Mouse (Mus musculus) forebrain, embryonic 10.5 days (tissue): Measurements from ENCODE around the gene Ip6k1. TPM values are rescaled to one million over a fixed set of nuclear protein-coding genes. Genes with fewer than 3 reads are reported as not detected.
A peak's percentile ranks its signal among the peaks of the same experiment; 100 is the strongest.

ENCODE experiments used
- DNase-seq: peaks from one replicate; pipeline ENCODE4 v3.0.0-alpha.2; 2017; ENCODE audit warnings: low spot score; ENCODE audit errors: extremely low spot score
- H3K27ac ChIP-seq: fragments of 300-500 bp; sonication (generic); 2 replicates; pipeline ENCODE4 v1.5.1; 2016; ENCODE audit warnings: mild to moderate bottlenecking
- H3K27me3 ChIP-seq: fragments of 300-500 bp; sonication (generic); 2 replicates; pipeline ENCODE4 v1.6.1; 2016; ENCODE audit warnings: mild to moderate bottlenecking; ENCODE audit not compliant: poor library complexity, severe bottlenecking
- H3K36me3 ChIP-seq: fragments of 300-500 bp; sonication (generic); replicated peaks from 2 replicates; pipeline ENCODE4 v1.6.1; 2016; ENCODE audit warnings: mild to moderate bottlenecking, moderate library complexity
- H3K4me1 ChIP-seq: fragments of 300-500 bp; sonication (generic); 2 replicates; pipeline ENCODE4 v1.6.1; 2016
- H3K4me3 ChIP-seq: fragments of 300-500 bp; sonication (generic); 2 replicates; pipeline ENCODE4 v1.5.1; 2016; ENCODE audit warnings: mild to moderate bottlenecking, moderate library complexity
- H3K9me3 ChIP-seq: fragments of 300-500 bp; sonication (generic); 2 replicates; pipeline ENCODE4 v1.6.1; 2016; ENCODE audit warnings: mild to moderate bottlenecking, moderate library complexity
- whole genome bisulfite sequencing: fragments of 180-500 bp; shearing (Covaris S2); methylation state at CpG from one replicate; pipeline ENCODE4 v1.1.7; 2016; 5-methylcytosine and 5-hydroxymethylcytosine counted together
- polyA plus RNA-seq: library from polyadenylated mRNA; unstranded; fragments of >200 nt; fragmentation: Nextera tagmentation; extraction: Ambion mirVana; gene quantifications from 2 replicates; pipeline ENCODE4 v1.2.1, GENCODE M21; 2016

The Ip6k1 gene
- polyA plus RNA-seq, 1 experiment from 2014 or later, result 50.8 TPM

- WGBS, result 91% methylated on average over 5 of the region's 5 CpGs
- Histone ChIP-seq H3K4me3 (no peak overlapping the region), H3K27ac (no peak overlapping the region), H3K9me3 (no peaks in the 10 kb centered on the region), H3K4me1 (no peaks in the 10 kb centered on the region; the same call in 1 of the 2 replicates), H3K36me3 (peaks cover 79% of the 10 kb centered on the region), H3K27me3 (no peaks in the 10 kb centered on the region)
- no peak for DNase-seq
These were observed 32.0 kb upstream of the Ip6k1 start for GRCm38 (mm10) chr9:107970311-107970710.

- 86% methylated on average over 8 of the region's 8 CpGs for WGBS
- DNase-seq, result no peak
- Histone ChIP-seq H3K9me3 (no peaks in the 10 kb centered on the region), H3K27ac (0 out of 2 replicates have a peak overlapping the region, but pooled peaks have one; percentile 12), H3K36me3 (peaks cover 63% of the 10 kb centered on the region), H3K4me1 (no peaks in the 10 kb centered on the region; the same call in none of the 2 replicates), H3K4me3 (no peak overlapping the region), H3K27me3 (no peaks in the 10 kb centered on the region)
These were observed 30.4 kb upstream of the Ip6k1 start for GRCm38 (mm10) chr9:107971690-107972541.

GRCm38 (mm10) chr9:107974491-107975171, 27.7 kb upstream of the Ip6k1 start:
- WGBS, result 85% methylated on average over 10 of the region's 10 CpGs

GRCm38 (mm10) chr9:107975399-107976386, 26.6 kb upstream of the Ip6k1 start, which contains the start of gene Uba7:
Gene Uba7, plus strand, starts transcription at chr9:107975505.
- no peaks in the 10 kb centered on the region for H3K9me3 ChIP-seq
- DNase-seq, result no peak
- H3K27me3 ChIP-seq, result no peaks in the 10 kb centered on the region
- H3K4me3 ChIP-seq, result peak within 1 kb of the TSS; percentile 29
- peaks cover 6% of the 10 kb centered on the region for H3K4me1 ChIP-seq
- WGBS, result 74% methylated on average over 12 of the region's 12 CpGs
- peak within 1 kb of the TSS; percentile 54 for H3K27ac ChIP-seq
- peaks cover 28% of the 10 kb centered on the region for H3K36me3 ChIP-seq

More at GRCm38 (mm10) chr9:107974491-107975171, 27.7 kb upstream of the Ip6k1 start:
- peaks cover 39% of the 10 kb centered on the region for H3K36me3 ChIP-seq
- no peaks in the 10 kb centered on the region for H3K9me3 ChIP-seq
- no peak overlapping the region for H3K27ac ChIP-seq
- DNase-seq, result no peak
- no peaks in the 10 kb centered on the region for H3K27me3 ChIP-seq
- H3K4me3 ChIP-seq, result no peak overlapping the region
- peaks cover 3% of the 10 kb centered on the region for H3K4me1 ChIP-seq

GRCm38 (mm10) chr9:107978815-107979214, 23.5 kb upstream of the Ip6k1 start:
- Histone ChIP-seq H3K9me3 (no peaks in the 10 kb centered on the region), H3K4me1 (peaks cover 38% of the 10 kb centered on the region), H3K27me3 (peaks cover 11% of the 10 kb centered on the region), H3K4me3 (no peak overlapping the region), H3K27ac (peak overlapping the region; percentile 17), H3K36me3 (no peaks in the 10 kb centered on the region)
- 89% methylated on average over 12 of the region's 12 CpGs for WGBS
- no peak for DNase-seq

GRCm38 (mm10) chr9:107981684-107982605, 20.4 kb upstream of the Ip6k1 start:
- Histone ChIP-seq H3K36me3 (no peaks in the 10 kb centered on the region), H3K4me3 (peak overlapping the region; percentile 73), H3K4me1 (peaks cover 68% of the 10 kb centered on the region), H3K27ac (peak overlapping the region; percentile 88), H3K27me3 (peaks cover 35% of the 10 kb centered on the region), H3K9me3 (no peaks in the 10 kb centered on the region)
- peak; percentile 38 for DNase-seq
- 56% methylated on average over 7 of the region's 7 CpGs for WGBS

GRCm38 (mm10) chr9:107982681-107983346, 19.5 kb upstream of the Ip6k1 start, which contains the start of gene Gm20661:
Gene Gm20661, plus strand, starts transcription at chr9:107983058.
- Histone ChIP-seq H3K27me3 (peaks cover 35% of the 10 kb centered on the region), H3K27ac (peak within 1 kb of the TSS; percentile 88), H3K9me3 (no peaks in the 10 kb centered on the region), H3K36me3 (no peaks in the 10 kb centered on the region), H3K4me3 (peak within 1 kb of the TSS; percentile 73), H3K4me1 (peaks cover 68% of the 10 kb centered on the region)
- peak; percentile 59 for DNase-seq
- WGBS, result 51% methylated on average over 14 of the region's 14 CpGs

GRCm38 (mm10) chr9:107983421-107983890, 18.8 kb upstream of the Ip6k1 start:
- DNase-seq, result peak; percentile 48
- no peaks in the 10 kb centered on the region for H3K9me3 ChIP-seq
- peaks cover 35% of the 10 kb centered on the region for H3K27me3 ChIP-seq
- peaks cover 72% of the 10 kb centered on the region for H3K4me1 ChIP-seq
- peak overlapping the region; percentile 73 for H3K4me3 ChIP-seq
- H3K27ac ChIP-seq, result peak overlapping the region; percentile 88
- WGBS, result 53% methylated on average over 4 of the region's 4 CpGs
- no peaks in the 10 kb centered on the region for H3K36me3 ChIP-seq

- H3K27me3 ChIP-seq, result peaks cover 35% of the 10 kb centered on the region
- peak overlapping the region; percentile 88 for H3K27ac ChIP-seq
- H3K4me1 ChIP-seq, result peaks cover 73% of the 10 kb centered on the region
- peak overlapping the region; percentile 73 for H3K4me3 ChIP-seq
- WGBS, result 65% methylated on average over 19 of the region's 19 CpGs
- no peaks in the 10 kb centered on the region for H3K9me3 ChIP-seq
- no peaks in the 10 kb centered on the region for H3K36me3 ChIP-seq
- no peak for DNase-seq
These were observed 18.1 kb upstream of the Ip6k1 start for GRCm38 (mm10) chr9:107984052-107984753.

GRCm38 (mm10) chr9:107984754-107985055, 17.6 kb upstream of the Ip6k1 start:
- H3K36me3 ChIP-seq, result no peaks in the 10 kb centered on the region
- peaks cover 35% of the 10 kb centered on the region for H3K27me3 ChIP-seq
- peaks cover 73% of the 10 kb centered on the region for H3K4me1 ChIP-seq
- DNase-seq, result no peak
- 58% methylated on average over 9 of the region's 9 CpGs for WGBS
- H3K9me3 ChIP-seq, result no peaks in the 10 kb centered on the region
- H3K4me3 ChIP-seq, result peak overlapping the region; percentile 73
- peak overlapping the region; percentile 88 for H3K27ac ChIP-seq
